In the genomic region with DNA sequence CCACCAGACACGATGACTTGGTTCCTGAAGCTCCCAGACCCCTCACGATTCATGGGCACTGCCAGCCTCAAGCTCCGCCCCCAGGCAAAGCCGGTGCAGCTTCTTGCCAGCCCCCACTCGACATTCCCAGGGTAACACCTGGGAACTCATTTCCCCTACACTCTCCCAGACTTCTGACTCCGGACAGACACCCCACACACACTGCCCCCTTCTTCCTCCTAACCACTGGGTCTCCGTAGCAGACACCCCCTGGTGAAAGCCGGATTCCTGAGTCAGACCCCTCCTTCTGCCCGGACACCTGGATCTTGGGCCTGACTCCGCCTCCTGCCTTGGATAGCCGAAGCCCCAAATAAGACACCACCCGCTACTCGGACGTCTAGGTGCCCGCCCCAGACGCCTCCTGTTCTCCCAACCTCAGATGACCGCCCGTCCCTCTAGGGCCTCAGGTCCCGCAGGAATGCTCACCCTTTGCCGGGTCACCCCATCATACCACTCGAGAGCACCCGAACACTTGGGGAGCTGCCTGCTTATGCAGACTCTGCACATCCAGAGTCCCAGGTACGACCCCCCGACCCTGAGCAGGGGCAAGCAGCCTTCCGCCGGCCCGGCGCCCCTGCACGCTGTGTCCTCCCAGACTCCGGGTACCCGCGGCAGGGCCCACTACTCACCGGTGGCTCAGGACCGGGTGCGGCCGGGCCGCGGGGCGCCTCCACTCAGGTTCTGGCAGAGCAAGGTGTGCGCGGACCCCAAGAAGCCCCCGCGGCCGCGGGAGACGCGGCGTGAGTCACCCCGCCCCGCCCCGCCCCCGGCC, we compare ENCODE assay signal across 7 mouse cellular contexts. TPM values are rescaled to one million over a fixed set of nuclear protein-coding genes. Genes with fewer than 3 reads are reported as not detected.
DNase-seq lines count a peak whose midpoint lies in the region; ATAC-seq and TF ChIP-seq lines count a peak whose summit lies in the region.

A gene (plus strand): TSS at position 381 of the 811 bp plus-strand sequence.
A gene (minus strand): TSS at position 786 of the 811 bp plus-strand sequence.

- ATAC-seq in forebrain, postnatal 0 days: peak; percentile 38
- ATAC-seq in liver, postnatal 0 days: peak; percentile 12; the same call in 1 of the 2 replicates
- ATAC-seq in erythroid progenitor cell, adult 5-6 weeks (replicated peaks; ENCODE audit: low FRiP score, poor library complexity, severe bottlenecking): no peak

- H3K4me1 ChIP-seq in lung, adult 2 months (ENCODE audit: control insufficient read depth, insufficient read depth, low read length): peaks cover 6% of the 10 kb centered on the region
- peaks cover 8% of the 10 kb centered on the region; the same call in 1 of the 2 replicates for H3K4me1 ChIP-seq in forebrain, postnatal 0 days (ENCODE audit: insufficient read depth)
- peaks cover 17% of the 10 kb centered on the region for H3K4me1 ChIP-seq in liver, postnatal 0 days (ENCODE audit: insufficient read depth)

- peak within 1 kb of the TSS; percentile 99 for H3K4me2 ChIP-seq in forebrain, postnatal 0 days (ENCODE audit: low read depth)
- peak within 1 kb of the TSS; percentile 96 for H3K4me2 ChIP-seq in liver, postnatal 0 days (ENCODE audit: low read depth, low read length)

- no peak for TF ChIP-seq POLR2A in lung, adult 2 months (IDR thresholded peaks at IDR 0.05; ENCODE audit: borderline replicate concordance, extremely low read depth, low read depth, low read length)

- peaks cover 8% of the 10 kb centered on the region; the same call in 1 of the 2 replicates for H3K27me3 ChIP-seq in forebrain, postnatal 0 days (ENCODE audit: insufficient read depth, low read length)
- H3K27me3 ChIP-seq in liver, postnatal 0 days (ENCODE audit: insufficient read depth, low read length): peaks cover 47% of the 10 kb centered on the region

- H3K27ac ChIP-seq in forebrain, postnatal 0 days (ENCODE audit: low read depth, low read length): no peak within 1 kb of the TSS
- no peak within 1 kb of the TSS for H3K27ac ChIP-seq in liver, postnatal 0 days (ENCODE audit: low read depth)

- H3K9ac ChIP-seq in forebrain, postnatal 0 days: peak within 1 kb of the TSS; percentile 72
- peak within 1 kb of the TSS; percentile 46; the same call in 1 of the 2 replicates for H3K9ac ChIP-seq in liver, postnatal 0 days (replicated peaks)

- no peak for DNase-seq in lung, adult 2 months
- DNase-seq in lung, postnatal 25 days (ENCODE audit: low spot score): no peak
- DNase-seq in cerebellum, adult 8-10 months: peak; percentile 41
- DNase-seq in forebrain, postnatal 0 days: no peak
- DNase-seq in liver, postnatal 0 days: no peak
- DNase-seq in gastrocnemius, postnatal 10 days: no peak

- no peak for TF ChIP-seq EP300 in liver, postnatal 0 days (IDR thresholded peaks at IDR 0.05; ENCODE audit: low read depth)

- no peak for TF ChIP-seq CTCF in lung, adult 2 months (IDR thresholded peaks at IDR 0.05; ENCODE audit: insufficient read depth, low read length)
- TF ChIP-seq CTCF in forebrain, postnatal 0 days (IDR thresholded peaks at IDR 0.05; ENCODE audit: low read depth): no peak
- no peak for TF ChIP-seq CTCF in liver, postnatal 0 days (IDR thresholded peaks at IDR 0.05; ENCODE audit: low read depth)

- H3K36me3 ChIP-seq in forebrain, postnatal 0 days (ENCODE audit: insufficient read depth): no peaks in the 10 kb centered on the region
- H3K36me3 ChIP-seq in liver, postnatal 0 days (replicated peaks; ENCODE audit: insufficient read depth, low read length): no peaks in the 10 kb centered on the region

- peak within 1 kb of the TSS; percentile 38 for H3K4me3 ChIP-seq in lung, adult 2 months (replicated peaks; ENCODE audit: extremely low read depth, low read depth, low read length)
- peak within 1 kb of the TSS; percentile 71 for H3K4me3 ChIP-seq in forebrain, postnatal 0 days (ENCODE audit: low read depth, low read length)
- peak within 1 kb of the TSS; percentile 61 for H3K4me3 ChIP-seq in liver, postnatal 0 days (ENCODE audit: low read depth, low read length)

- 4% methylated on average over 52 of the region's 52 CpGs for WGBS in lung, adult 2 months
- 3% methylated on average over 45 of the region's 52 CpGs for WGBS in forebrain, postnatal 0 days
- WGBS in liver, postnatal 0 days (ENCODE audit: insufficient replicate concordance): 4% methylated on average over 48 of the region's 52 CpGs

- H3K9me3 ChIP-seq in forebrain, postnatal 0 days (ENCODE audit: low read length): no peaks in the 10 kb centered on the region
- H3K9me3 ChIP-seq in liver, postnatal 0 days (ENCODE audit: low read length): no peaks in the 10 kb centered on the region

RNA-seq across cellular contexts. Expression of the first gene that starts in this region (rescaled TPM):
- 2.8 and 4.3 TPM in 2 replicates for polyA plus RNA-seq in lung, adult 2 months (2012; rRNA removed)
- 2.8 and 4.6 TPM in 2 replicates for total RNA-seq in forebrain, postnatal 0 days (2014; rRNA removed)
- polyA plus RNA-seq in forebrain, postnatal 0 days (2015; fragmentation: Nextera tagmentation; extraction: Ambion mirVana): 4.2 and 6.1 TPM in 2 replicates
- 0.25 and 0.39 TPM in 2 replicates for polyA plus RNA-seq in liver, postnatal 0 days (2015; fragmentation: Nextera tagmentation; extraction: Ambion mirVana)
- total RNA-seq in gastrocnemius, postnatal 10 days (2021): not detected
- total RNA-seq in erythroid progenitor cell, adult 5-6 weeks (2015; ENCODE audit: low replicate concordance): not detected in 2 replicates
- total RNA-seq in erythroid progenitor cell, adult 5-6 weeks (2017; ENCODE audit: low replicate concordance): not detected in 2 replicates

RNA-seq across cellular contexts. Expression of the second gene that starts in this region (rescaled TPM):
- polyA plus RNA-seq in lung, adult 2 months (2012; rRNA removed): 0.18 and 0.60 TPM in 2 replicates
- 1.1 and 2.2 TPM in 2 replicates for total RNA-seq in forebrain, postnatal 0 days (2014; rRNA removed)
- 2.6 and 2.7 TPM in 2 replicates for polyA plus RNA-seq in forebrain, postnatal 0 days (2015; fragmentation: Nextera tagmentation; extraction: Ambion mirVana)
- polyA plus RNA-seq in liver, postnatal 0 days (2015; fragmentation: Nextera tagmentation; extraction: Ambion mirVana): not detected in 2 replicates
- total RNA-seq in gastrocnemius, postnatal 10 days (2021): not detected
- not detected in 2 replicates for total RNA-seq in erythroid progenitor cell, adult 5-6 weeks (2015; ENCODE audit: low replicate concordance)
- not detected in 2 replicates for total RNA-seq in erythroid progenitor cell, adult 5-6 weeks (2017; ENCODE audit: low replicate concordance)

Comparison
In these comparisons a context has a peak if more than half of its experiments do, and no peak if none do; other contexts are left out.
1. Peak in ATAC-seq, H3K4me3 ChIP-seq, H3K9ac ChIP-seq and H3K4me2 ChIP-seq in liver, postnatal 0 days; RNA of the genes that start here not detected or under 1 TPM.